Mouse (Mus musculus): Measurements from ENCODE around the gene Epha10. TPM values are rescaled to one million over a fixed set of nuclear protein-coding genes. Genes with fewer than 3 reads are reported as not detected.

Gene Epha10
- total RNA-seq, 2 experiments from 2014 or later = 1.9 to 2.4 TPM

GRCm38 (mm10) chr4:124964912-124965599 is 84.4 kb downstream of the Epha10 start:
- no peak for DNase-seq (ENCODE audit: low spot score in 2 of 2)

Other genes starting within 250 kb of the Epha10 start
- not detected for gene Pou3f1, start 224.1 kb upstream of the Epha10 start, total RNA-seq (2021)
- 10 to 100 TPM; 32.5 to 35.7 TPM for gene Utp11, start 187.3 kb upstream of the Epha10 start, total RNA-seq (2021)
- 10 to 100 TPM in 1 of 2 experiments, 1 to 10 TPM in 1; 6.3 to 15.0 TPM for gene Fhl3, start 180.2 kb upstream of the Epha10 start, total RNA-seq (2021)
- 10 to 100 TPM; 33.1 to 34.9 TPM for gene Sf3a3, start 166.1 kb upstream of the Epha10 start, total RNA-seq (2021)
- 10 to 100 TPM; 16.9 to 18.8 TPM for gene Inpp5b, start 139.0 kb upstream of the Epha10 start, total RNA-seq (2021)
- 10 to 100 TPM; 27.0 TPM for gene Mtf1, start 78.8 kb upstream of the Epha10 start, total RNA-seq (2021)
- gene Yrdc, start 30.2 kb upstream of the Epha10 start, total RNA-seq (2021) = 10 to 100 TPM; 36.8 to 44.2 TPM
- 10 to 100 TPM; 44.6 TPM for gene 1110065P20Rik, start 29.7 kb upstream of the Epha10 start, total RNA-seq (2021)
- gene Maneal, start 18.7 kb upstream of the Epha10 start, total RNA-seq (2021) = 1 to 10 TPM; 4.0 to 5.0 TPM
- gene 9930104L06Rik, start 56.1 kb downstream of the Epha10 start, total RNA-seq (2021) = 10 to 100 TPM; 12.7 to 14.0 TPM
- gene Cdca8, start 58.4 kb downstream of the Epha10 start, total RNA-seq (2021) = 1 to 10 TPM; 2.3 to 2.5 TPM
- gene Rspo1, start 105.5 kb downstream of the Epha10 start, total RNA-seq (2021) = 1 to 10 TPM; 4.6 to 7.8 TPM
- gene Gnl2, start 135.7 kb downstream of the Epha10 start, total RNA-seq (2021) = 10 to 100 TPM; 57.3 to 61.3 TPM
- gene Dnali1, start 184.8 kb downstream of the Epha10 start, total RNA-seq (2021) = not detected
- 10 to 100 TPM; 16.9 to 20.7 TPM for gene Snip1, start 185.8 kb downstream of the Epha10 start, total RNA-seq (2021)
- gene Meaf6, start 204.2 kb downstream of the Epha10 start, total RNA-seq (2021) = 10 to 100 TPM; 24.0 to 29.2 TPM
- 1 to 10 TPM; 4.1 to 6.5 TPM for gene Zc3h12a, start 246.9 kb downstream of the Epha10 start, total RNA-seq (2021)